Mouse (Mus musculus) mouse embryonic stem cell (cell line): ENCODE measurements around the gene Adamts20.

ENCODE experiments used
- in situ Hi-C, 2 experiments: fragments of 300-500 bp; cut with MboI; formaldehyde crosslinking; loops; 1 replicate in 1 of 2; 3 replicates in 1 of 2; pipeline ENCODE4 v1.14.3; 2019 to 2020; ENCODE audit warnings: low sequenced_read_pairs in 2 of 2, low pct_unique_long_range_greater_than_20kb in 1 of 2, mixed read lengths in 1 of 2; ENCODE audit not compliant: unreplicated experiment in 1 of 2

The Adamts20 gene

GRCm38 (mm10) chr15:94265630-94266029 lies 199.6 kb downstream of the Adamts20 start:
- in situ Hi-C loops: no loop called here

DNA sequence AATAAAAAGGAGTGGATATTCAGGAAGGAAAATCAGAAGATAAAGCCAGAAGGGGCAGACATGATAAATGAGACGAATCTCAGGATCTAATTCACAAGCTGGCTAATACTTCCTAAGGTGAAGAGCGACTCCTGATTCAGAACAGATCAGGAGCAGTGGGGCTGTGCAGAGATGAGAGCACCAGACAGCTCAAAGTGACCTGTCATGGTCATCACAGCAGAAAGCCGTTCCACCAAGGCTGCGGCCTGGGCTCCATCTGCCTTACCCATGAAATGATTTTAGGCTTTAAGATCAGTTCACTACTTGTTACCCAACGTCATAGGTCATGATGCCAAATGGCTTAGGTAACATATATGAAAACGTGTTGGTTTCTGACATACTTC lies 200.7 kb downstream of the Adamts20 start:
- in situ Hi-C loops: no loop called here

- in situ Hi-C loops: no loop called here
These were observed 201.2 kb downstream of the Adamts20 start for GRCm38 (mm10) chr15:94263866-94264496.

GRCm38 (mm10) chr15:94263241-94263640 lies 202.0 kb downstream of the Adamts20 start:
- in situ Hi-C loops: no loop called here

DNA sequence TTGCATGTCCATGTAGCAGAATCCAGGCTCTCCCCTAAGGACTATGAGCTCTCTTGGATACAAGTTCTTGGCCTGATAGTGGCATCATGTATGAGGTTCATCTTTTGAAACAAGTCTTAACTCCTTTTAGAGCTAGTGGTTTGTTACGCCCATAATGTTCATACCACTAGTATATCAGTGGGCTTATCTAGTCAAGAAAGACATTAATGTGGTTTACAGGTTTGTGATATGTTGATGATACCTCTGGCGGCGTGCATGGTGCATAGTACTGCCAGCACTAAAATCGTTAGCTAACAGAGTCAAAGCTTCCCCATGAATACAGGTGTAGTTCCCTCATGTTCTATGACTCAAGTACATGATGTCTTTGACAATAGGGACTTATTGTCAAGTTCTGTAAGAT lies 205.7 kb downstream of the Adamts20 start:
- in situ Hi-C loops: no loop called here

DNA sequence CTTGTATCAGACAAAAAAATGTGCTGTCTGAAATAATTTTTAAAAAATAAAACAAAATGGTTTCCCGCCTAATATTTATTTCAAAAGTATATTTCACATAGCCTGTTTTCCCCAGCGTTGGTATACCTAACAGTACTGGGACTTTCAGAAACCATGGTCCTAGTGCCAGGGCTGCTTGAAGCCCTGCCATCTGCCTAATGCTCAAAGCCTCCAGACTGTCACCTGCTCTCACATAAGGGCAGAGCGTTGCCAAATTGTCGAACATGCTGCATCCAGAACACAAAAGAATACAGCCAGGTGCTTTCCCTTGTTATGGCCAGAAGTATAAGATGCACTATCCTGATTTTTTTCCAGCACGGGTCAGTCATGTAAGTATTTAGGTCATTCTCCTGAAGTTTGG lies 209.7 kb downstream of the Adamts20 start:
- in situ Hi-C loops: no loop called here

DNA sequence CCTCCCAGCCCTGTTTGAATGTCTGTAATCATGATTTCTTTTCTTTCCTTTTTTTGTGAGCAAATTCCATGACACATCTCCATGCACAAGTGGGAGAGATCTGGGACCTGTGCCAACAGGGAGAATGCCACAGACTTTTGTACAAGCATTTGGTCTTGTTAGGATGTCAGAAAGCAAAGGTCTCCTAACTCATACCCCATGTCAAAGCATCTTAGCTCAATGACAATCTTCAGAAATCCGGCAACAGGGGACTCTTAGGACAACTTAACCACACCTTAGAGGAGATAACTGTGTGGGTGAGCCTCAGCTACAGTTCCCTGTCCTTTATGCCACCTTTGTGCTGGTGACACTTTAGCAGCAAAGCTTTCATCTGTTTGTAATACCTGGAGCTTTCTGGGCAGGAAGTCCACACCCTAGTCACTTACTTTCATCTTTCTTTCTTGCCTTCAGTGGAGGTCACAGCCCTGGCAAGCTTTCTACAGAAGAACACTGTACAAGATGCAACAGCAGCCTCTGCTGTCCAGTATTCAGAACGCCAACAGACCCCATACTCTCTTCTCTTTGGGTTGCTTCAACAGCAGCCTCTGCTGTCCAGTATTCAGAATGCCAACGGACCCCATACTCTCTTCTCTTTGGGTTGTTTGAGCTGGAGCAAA lies 210.2 kb downstream of the Adamts20 start:
- in situ Hi-C loops: no loop called here

DNA sequence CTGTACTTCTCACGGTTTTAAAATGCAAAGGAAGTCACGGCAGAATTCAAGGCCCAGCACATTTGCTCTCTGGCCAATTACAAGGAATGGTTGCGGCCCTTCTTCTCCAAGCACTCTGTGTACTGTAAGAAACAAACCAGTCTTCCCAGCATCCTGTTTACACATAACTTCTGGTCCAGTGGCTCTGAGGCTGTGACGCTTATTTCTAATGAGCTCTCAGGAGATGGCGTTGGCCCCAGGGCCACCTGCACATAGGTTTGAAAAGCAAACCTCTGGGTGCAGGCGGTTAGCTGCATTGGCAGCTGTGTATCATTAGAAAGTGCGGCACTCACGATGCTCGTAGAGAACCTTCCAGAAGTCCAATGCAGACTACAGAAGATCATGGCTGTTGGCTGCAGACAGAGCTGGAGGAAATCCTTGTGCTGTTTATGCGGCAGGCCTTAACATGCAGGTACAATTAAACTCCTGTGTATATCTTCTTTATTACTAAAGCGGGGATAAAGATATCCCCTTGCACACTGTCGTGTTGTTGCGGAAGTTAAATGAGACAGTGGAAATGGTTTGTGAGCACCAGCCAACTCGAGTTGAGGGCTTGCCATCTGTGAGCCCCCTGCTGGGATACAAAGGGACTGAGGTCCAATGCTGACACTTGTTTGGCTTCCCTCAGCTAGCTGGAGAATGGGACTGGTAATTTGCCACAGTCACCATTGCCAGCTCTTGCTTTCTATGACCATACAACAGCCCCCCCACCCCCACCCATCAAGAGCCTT lies 210.9 kb downstream of the Adamts20 start:
- in situ Hi-C loops: no loop called here

- in situ Hi-C loops: no loop called here
These were observed 212.1 kb downstream of the Adamts20 start for GRCm38 (mm10) chr15:94252962-94253712.

GRCm38 (mm10) chr15:94249766-94250165 lies 215.5 kb downstream of the Adamts20 start:
- in situ Hi-C loops: no loop called here

GRCm38 (mm10) chr15:94248386-94248785 lies 216.8 kb downstream of the Adamts20 start:
- in situ Hi-C loops: no loop called here

DNA sequence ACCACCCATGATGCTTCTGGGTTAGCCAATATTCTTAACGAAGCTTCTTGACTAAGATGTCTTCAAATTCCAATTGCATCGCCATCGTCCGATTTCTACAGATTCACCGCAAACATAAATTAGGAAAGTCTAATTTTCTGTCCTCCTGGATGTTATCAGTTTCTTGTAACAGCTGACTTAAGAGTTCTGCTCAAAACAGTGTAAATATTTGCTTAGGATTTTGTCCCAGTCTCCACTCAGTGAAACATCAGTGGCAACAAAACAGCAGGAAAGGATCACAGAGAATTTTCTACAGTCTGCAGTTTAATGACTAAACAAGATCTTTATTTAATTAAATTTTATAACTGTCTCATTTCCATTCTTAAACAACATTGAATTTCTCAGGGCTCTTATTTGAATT lies 218.5 kb downstream of the Adamts20 start:
- in situ Hi-C loops: no loop called here

- in situ Hi-C loops: no loop called here
These were observed 220.9 kb downstream of the Adamts20 start for GRCm38 (mm10) chr15:94244336-94244735.

GRCm38 (mm10) chr15:94242133-94242532 lies 223.1 kb downstream of the Adamts20 start:
- in situ Hi-C loops: no loop called here

DNA sequence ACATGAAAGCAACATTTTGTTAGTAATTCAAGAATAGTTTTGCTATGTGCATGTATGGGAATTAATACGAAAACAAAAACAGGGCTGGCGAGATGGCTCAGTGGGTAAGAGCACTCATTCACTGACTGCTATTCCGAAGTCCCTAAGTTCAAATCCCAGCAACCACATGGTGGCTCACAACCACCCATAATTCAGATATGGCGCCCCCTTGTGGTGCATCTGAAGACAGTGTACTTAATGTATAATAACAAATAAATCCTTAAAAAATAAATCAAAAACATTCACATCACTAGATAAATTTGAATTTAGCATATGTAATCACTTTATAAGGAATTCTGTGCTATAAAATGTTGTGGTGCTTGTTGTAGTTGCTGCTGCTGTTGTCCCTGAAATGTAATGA lies 225.6 kb downstream of the Adamts20 start:
- in situ Hi-C loops: no loop called here

DNA sequence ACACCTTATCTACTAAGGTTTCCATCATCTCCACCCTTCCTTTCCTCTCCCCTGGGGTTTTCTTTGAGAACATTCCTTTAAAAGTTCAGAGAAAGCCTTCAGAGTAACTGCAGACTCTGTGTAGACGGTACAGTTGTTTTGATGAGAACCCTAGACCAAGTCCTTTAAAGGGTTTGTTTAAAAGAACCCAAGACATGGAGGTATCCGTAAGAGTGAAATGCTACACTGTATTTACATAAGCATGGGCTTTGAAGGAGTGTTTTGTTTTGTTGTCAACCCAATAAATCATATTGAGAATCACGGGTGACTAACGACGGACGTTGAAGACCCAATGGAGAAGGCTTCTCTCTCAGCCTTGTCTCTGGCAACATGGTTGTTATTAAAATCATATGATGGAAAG lies 226.1 kb downstream of the Adamts20 start:
- in situ Hi-C loops: no loop called here

- in situ Hi-C loops: no loop called here
These were observed 227.0 kb downstream of the Adamts20 start for GRCm38 (mm10) chr15:94238058-94238876.

DNA sequence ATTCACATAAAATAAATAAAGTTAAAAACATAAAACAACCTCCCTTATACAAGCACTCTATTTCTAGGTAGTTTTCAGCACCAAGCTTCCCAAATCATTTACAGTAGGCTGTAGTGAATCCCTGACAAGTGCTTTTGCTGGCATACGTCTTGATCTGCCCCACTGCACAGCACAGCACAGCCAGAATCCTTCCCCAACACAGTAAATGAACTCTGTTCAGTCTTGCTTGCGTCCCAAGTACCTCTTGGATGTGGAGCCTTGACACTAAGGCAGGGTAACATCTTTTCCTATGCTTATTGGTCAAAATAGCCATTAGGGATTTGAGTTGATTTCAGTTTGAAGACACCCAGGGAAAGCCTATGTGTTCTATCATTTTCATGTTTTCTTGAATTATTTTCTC lies 228.5 kb downstream of the Adamts20 start:
- in situ Hi-C loops: no loop called here
